Mouse (Mus musculus): ENCODE results near the gene 4933412E24Rik.

Gene 4933412E24Rik

DNA sequence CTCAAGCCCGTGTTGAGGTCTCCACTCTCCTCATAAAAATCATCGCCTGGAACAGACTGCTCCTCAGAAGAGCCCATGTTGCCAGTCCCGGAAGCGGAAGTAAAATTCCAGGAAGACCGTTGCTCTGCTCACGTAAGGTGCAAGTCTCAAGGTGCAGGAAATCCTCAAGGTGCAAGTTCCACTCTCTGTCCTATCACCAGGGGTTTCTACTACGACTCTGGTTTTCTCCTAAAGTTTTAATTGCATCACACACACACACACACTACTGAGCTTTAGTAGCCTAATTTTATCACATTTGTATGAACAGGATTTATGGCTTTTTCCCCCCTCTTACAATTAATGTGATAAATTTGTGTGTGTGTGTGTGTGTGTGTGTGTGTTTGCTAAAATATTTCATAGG lies at the start of gene 4933412E24Rik:
4933412E24Rik (minus strand) TSS at position 101 of the 400 bp plus-strand sequence.
- DNase-seq (ENCODE audit: low read depth), result no peak

DNA sequence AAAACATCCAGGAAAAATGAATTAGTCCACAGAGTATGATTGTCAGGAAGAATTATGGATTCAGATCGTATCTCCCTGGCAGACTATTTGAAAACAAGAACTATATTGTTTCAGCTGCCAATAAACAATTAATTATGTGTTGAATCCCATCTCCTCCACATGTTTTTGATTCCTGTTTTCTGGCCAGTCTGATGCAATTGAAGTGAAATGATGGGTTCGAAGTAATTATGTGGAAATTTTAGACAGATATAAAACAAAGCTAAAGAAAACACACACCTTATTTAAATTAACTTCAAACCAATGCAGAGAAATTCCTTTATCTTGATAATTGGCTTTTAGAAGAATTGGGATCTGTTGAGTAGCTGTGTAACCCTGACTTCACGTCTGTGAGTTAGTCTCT lies 14.3 kb upstream of the 4933412E24Rik start:
- DNase-seq (ENCODE audit: low read depth), result no peak

DNA sequence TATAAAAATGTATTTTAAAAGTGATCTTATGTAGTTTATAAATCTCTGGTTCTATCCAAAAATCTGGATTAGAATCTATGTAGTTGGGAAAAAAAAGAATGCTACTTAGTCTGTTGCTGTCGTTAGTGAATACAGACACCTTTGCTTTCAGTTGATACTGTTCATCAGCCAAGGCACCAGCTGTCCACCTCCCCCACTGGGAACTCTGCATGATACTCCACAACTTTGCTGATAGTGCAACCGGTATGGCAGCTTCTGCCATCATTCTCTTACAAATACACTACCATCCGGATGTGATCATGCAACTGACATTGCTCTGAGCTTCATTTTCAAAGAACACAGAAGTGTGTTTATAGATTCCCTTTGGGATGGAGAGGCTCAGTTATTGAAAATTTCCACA lies 4.8 kb upstream of the 4933412E24Rik start:
- DNase-seq (ENCODE audit: low read depth), result no peak

DNA sequence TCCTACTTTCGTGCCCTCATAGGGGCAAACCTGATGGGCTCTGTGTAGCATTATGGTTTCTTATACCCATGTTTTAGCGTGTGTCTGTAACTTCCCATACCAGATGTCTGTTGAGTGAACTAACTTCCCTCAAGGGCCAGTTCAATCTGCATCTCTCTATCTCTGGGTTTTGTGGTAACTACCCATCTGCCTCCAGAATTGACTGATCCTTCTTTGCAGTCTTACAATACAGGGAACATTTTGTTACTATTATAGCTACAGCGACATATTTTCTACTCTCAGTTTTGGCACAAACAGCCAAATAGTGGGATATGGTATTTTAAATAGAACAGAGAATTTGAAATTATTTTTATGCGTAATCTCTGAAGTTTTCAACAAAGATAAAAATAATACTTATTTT lies 6.2 kb downstream of the 4933412E24Rik start:
- DNase-seq (ENCODE audit: low read depth), result no peak

DNA sequence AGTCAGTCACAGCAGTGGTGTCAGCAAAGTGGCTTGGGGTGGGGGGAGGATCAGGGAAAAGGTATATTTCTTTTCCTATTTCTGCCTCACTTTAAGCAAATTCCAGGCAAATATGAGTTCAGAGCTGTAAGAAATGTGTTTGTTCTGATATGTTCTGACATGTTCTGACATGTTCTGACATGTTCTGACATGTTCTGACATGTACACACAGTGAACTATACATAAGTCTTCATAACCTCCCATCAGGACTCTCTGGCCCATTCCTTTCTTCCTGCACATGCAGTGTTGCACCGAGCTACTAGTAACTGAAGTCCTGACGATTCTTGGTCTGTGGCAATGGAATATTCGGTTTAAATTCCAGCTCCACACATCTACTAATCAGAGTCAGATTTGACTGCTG lies 6.8 kb downstream of the 4933412E24Rik start:
- no peak for DNase-seq (ENCODE audit: low read depth)

DNA sequence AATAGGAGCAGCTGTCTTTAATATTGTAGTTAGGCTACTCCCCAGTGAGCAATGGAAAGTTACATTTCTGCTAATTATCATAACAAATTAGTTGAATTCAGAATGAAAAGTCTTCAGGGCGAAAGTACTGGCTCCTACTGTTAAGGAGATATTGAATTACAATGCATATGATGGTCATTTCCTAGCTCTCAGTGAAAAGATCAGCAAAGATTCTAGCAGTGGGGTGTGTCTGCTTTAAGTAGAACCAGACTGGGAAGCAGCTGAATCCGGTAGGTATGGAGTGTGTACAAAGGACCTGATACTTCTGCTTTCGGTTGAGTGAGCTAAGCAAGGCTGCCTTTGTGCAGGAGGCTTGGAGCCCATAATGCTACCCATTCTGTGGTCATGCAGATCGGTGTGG lies 32.6 kb downstream of the 4933412E24Rik start:
- DNase-seq (ENCODE audit: low read depth), result no peak

DNA sequence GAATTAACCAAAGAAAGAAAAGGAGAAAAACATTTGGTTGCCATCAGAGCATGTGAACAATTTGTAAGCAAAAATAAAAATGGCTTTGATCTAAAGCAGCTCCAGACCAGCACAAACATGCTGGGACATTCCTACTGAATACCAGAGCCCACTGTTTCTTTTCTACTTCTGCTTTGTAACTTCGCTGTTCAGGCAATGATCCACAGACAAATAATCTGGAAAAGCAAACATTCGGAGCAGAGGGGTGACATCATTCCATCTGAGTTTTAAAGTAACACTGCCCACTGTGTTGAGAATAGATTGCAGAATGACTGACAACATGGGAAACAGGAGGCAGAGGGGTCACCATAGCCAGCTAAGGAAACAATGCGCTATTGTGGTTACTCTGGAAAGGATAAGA lies 41.1 kb downstream of the 4933412E24Rik start:
- no peak for DNase-seq (ENCODE audit: low read depth)

DNA sequence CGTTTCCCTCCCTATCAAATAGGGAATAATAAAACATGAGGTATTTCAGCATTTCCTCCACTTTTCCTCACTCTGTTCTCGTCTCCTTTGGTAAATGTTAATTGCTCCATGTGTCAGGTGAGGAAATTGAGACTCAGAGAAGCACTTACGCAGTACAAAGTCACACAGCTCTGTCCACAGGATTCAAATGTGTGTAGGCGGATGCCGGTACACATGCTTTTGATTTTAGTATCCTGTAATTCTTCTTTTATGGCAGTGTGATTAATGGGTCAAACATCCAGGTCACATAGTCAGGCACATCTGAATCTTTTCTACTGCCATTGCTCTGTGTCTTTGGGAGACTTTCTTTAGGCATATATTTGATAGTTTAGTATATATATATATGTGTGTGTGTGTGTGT lies 41.8 kb downstream of the 4933412E24Rik start:
- no peak for DNase-seq (ENCODE audit: low read depth)

DNA sequence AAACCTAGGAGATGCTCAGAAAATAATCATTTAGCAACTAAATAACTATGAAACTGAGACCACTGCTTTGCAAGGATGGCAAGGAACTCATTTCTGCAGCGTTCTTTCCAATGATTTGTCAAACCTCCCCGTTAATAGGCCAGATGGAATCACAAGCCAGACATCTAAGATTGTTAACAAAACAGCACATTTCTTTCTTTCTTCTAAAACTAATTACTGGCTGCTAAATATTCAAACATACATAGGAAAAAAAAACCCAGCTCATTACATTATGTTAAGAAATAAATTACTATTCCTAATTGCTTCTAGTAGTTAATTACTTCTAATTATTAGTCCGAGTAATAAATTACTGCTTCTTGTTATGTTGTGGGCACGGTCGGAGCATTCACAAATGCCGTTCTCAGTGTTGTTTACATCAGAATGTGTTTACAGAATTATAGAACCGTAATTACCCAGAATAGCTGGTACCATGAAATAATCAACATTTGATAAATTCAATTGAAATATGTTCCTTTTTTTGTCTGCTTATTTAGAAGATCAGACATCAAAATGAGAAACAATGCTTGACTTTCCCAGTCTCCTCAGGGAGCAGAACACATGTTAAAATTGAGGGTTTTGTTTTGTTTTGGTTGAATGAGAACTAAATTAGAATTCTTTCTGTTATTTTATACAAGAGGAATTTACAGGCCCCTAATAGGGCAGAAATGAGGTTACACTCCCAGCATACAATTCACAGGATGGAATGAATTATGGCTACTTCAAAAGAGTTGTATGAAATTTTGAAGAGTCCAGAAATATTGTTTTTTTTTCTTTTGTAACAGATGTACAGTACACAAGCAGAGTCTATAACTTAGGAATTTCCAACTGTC lies 42.5 kb downstream of the 4933412E24Rik start:
- no peak for DNase-seq (ENCODE audit: low read depth)
